Mouse (Mus musculus): Measurements from ENCODE around the gene Slx4ip.

The Slx4ip gene

DNA sequence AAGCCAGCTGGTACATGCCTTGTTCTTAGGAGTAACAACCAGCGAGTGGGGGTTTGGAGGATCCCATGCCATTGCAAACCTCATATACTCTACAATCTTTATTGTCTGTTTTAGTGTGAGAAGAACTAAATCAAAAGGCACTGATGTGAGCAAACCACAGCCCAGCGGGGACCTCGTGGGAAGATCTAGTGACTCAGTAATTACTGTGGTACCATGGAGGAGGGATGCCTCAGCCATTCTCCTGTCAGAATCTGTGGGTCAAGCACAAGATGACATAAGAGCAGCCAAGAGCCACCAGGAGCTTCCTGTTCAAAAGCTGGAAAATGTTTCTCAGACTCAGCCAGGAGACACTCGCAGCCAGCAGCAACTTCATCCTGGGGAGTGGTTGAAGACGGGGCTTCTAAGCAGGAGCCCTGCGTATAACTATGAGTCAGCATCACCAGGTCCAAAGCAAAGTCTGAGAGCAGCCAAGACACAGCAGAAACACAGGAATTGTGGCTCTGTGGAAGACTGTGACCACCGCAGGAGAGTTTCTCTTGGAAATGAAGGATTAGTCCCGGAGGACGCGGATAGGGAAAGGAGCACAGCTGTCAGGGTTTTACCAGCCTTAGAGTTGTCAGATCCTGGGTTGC is 176.6 kb downstream of the Slx4ip start:
- DNase-seq = no peak

DNA sequence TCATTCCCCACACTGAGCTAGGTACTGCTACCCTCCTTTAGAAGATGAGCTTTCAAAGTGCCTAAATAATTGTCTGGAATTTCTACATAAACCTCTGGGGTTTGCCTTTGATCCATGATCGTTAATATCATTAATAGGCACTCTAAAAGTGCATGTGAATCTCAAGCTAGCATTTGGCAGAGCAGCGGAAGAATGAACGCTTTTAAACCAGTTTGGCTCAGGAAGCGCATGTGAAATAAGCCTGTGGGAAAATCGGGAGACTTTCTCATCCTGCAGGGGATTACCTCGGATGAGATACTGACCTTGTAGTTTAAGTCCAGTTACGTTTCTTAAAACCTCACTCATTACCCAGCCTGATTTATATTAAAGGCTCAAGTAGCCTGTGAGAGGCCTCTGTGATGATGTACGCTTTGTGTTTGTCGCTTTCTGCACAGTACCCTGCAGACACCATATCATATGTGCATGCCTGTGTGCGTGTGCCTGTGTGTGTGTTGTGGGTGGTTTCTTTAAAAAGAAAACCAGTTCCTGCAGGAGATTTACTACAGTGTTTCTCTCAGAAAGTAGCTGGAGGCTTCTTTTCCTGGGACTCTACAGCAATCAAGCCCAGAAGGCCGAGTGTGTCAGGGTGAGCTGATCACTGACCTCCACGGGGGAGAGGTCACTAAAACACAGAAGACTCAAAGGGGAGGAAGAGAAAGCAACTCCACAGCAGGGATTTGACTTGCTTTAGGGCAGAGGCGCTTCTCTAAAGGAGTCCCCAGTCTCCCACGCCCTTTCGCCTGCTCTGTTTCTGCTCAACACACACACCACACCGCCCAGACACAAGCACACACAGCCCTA is 182.7 kb downstream of the Slx4ip start:
- DNase-seq = no peak

DNA sequence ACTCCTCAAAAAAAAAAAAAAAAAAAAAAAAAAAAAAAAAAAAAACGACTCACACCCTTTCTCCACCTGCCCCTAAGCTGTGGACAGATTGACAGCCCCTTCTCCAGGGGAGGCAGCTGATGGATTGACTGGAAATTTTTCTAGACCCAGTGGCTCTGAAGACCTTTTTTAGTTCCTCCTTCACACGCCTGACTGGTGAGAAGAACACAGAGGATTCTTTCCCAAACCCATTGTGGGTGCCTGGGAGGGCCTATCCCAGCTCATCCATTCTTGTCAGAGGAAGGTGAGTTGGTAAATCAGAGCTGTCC is 183.2 kb downstream of the Slx4ip start:
- no peak for DNase-seq

DNA sequence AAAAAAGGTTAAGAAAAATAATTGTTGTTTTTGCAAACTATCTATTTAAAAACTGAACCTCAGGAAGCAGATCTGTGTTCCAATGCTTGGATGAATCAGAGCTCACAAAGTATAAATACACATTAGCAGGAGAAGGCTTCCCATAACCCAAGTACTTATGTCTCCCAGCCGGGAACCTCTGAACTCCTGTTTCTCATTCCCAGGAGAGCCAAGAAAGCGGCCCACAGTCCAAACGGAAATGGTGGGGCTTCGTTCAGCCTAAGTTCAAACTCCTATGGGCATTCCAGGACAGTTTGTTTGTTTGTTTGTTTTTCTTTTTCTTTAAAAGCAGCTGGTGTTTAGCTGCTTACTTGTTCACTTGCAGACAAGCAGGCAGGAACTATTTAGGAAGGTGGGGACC is 187.8 kb downstream of the Slx4ip start:
- no peak for DNase-seq

DNA sequence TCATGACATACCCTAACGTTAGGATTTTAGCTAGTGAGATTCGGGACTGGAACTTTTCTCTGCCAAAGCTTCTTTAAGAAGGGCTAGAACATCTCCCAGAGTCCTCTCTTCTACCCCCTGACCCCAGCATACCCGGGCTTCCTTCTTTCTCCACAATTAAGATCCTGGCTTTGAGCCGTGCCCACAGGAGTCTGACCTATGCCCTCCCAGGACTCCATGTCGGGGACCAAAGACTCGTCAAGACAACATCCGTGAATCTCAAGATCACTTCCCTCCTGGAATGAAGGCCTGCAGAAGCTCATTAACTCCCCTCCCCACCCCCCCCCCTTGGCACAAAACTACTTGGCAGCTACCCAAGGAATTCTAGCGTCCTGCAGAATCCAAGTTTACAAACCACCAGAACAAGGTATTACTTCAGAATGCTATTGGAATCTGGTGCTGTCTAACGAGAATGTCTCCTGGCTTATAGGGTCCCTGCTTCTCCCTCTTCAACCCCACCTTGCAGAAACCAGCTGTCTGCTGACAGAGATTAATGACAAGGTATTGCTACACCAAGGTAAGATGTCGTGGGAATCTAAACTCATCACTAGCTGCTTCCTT is 188.8 kb downstream of the Slx4ip start:
- DNase-seq = no peak

DNA sequence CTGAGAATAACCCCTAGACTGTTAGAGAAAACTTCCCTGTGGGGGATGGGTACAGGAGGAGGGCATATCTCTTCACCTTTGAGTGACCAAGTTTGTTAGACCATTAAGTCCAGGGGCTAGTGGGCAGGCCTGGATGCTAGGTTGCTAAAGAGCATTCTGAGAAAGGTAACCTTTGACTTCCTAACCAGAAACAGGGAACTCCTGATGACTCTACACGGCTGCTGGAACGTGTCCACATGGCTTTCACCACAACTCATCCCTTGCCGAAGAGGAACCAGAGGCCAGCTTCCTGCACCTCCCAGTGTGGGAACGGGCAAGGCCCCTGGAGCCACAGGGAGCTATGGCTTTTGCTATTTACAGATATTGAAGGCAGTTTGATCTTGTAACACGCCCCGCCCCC is 189.4 kb downstream of the Slx4ip start:
- DNase-seq = no peak

DNA sequence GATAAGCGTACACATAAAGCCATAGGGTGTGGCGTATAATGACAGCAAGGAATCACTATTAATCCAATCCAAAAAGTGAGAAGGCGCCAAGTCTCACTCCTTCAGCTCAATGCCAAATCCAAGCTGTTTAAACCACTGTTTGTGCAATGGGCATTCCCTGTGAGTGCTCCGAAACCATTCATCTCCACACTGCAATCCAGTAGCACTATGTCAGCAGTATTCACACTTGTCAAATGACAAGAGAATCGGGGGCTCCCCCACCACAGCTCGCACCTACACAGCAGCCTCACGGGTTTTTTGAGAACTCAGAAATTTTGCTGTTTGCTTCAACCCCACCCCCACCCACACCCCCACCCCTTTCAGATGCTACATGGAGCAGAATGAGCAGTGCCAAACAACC is 190.0 kb downstream of the Slx4ip start:
- no peak for DNase-seq

DNA sequence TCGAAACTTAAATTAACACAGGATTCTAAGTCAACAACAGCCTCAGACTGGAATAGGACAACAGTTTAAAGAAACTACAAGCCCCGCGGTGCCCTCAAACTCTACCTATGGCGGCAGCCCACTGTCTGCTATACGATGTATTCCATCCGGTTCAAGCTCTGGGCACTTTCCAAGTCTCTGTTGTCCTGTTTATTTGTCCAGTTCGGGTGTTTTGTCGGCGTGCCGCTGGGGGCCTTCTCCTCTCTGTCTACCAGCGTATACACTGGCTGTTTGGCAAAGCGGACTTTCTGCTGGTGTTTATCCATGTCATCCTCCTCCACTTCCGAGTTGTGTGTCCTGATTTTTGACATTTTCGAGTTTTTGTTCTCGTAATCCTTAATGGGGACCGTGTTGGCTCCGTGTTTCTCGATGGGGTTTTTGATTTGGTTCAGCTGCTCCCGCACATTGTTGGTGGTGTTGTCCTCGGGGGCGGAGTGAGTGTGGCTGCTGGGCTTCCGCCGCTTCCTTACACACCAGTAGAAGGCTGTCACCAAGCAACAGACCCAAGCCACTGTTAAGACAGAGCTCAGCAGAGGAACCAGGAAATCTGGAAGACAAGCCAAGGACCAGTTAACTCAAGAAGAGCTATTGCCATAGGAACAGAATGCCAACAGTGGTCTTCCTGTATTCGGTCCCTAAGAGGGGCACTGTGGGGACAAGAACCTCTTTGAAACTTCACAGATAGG is 192.0 kb downstream of the Slx4ip start:
- DNase-seq = no peak

DNA sequence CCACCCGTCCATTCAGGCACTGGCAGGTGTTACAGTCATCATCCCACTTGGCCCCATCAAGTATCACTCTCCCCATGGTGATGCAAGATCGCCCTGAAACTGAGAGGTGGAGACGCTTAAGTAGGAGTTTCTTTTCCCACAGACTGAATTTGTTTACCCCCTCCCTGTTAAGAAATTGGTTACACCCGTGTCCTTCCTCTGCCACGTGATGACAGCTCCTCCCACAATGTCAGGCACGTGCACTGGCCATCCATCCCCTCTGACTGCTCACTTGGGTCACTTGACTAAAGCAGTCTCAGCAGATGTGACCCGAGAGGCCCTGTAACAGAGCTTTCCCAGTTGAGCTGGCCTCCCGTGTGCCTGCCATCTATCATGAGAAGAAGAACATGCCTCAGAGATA is 194.2 kb downstream of the Slx4ip start:
- no peak for DNase-seq

DNA sequence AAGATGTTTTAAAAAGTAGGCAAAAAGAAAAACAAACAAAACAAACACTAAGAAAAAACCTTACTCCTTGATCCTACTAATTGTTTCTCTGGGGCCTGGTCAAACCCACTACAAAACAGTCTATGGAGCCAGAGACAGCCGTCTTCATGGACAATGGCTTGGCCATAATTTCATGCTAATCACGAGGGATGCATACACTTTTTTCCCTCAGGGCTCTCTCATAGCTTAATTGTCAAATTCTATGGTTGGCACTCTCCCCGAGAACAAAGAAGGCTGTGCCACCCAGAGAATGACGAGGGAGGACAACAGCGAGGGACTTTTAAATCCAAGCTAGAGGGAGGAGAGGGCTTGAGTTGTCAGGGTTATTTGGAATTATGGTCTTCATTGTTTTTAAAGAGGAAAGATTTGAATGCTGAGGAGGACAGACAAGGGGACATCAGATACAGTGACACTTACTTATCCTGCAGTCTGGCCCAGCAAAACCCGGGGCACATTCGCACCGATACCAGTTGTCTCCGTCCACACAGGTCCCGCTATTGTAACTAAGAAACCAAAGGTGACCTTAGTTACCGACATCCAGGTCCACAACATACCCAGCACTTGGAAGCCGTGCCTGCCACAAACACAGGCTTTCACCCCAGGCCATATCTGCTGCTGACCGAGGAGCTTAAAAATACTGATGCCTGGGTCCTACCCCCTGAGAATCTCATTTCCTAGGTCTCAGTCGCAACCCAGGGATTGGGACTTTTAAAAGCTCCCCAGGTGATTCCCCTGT is 195.8 kb downstream of the Slx4ip start:
- DNase-seq = no peak

DNA sequence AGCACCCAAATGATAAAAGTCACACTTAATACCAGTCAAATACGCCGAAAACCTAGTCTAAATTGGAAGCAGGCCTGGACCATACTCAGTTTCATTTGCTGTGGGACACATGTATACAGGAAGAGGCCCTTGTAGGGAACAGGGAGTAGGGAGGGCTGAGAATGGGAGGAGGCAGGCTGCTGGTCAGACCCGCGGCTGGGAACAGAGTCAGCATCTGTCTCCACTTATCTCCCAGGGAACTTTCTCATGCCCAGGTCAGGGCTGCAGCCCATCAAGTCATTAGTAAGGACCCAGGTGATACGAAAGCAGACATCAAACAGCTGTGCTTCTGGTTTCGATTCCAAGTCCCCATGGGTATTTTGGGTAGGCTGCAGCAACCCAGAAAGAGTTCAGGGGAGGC is 196.7 kb downstream of the Slx4ip start:
- no peak for DNase-seq

DNA sequence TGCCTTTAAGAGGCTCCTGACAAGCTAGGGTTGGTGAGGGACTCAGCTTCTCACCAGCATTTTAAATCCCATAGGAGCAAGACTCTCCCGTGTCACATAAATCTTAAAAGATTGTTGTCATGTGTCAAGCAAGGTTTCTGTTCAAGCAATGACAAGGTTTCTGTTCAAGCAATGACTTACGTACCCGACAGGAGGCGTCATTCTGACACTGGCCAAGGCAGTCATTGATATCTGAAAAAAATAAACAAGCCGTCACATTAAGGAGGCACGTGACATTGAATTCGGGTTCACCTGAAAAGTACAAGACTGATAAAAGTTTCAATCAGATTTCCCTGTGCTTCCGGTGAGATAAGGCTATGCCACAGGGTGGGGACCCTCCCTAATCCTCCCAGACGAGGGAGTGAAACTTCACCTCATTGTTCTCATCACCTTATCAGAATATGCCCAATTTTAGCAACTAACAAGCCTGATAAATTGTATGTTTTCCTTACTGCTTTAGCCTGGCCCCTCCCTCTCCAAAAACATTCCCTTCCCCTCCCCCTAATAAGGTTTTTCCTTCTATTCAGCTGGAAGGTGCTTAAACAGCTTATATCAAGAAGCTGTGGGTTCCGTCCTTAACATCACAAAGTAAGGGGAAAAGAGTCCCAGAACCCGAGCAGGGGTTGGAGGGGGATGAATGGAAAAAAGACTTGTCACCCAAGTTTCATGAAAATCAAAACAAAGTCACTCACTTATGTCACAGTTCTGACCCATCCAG is 200.9 kb downstream of the Slx4ip start:
- DNase-seq = no peak

DNA sequence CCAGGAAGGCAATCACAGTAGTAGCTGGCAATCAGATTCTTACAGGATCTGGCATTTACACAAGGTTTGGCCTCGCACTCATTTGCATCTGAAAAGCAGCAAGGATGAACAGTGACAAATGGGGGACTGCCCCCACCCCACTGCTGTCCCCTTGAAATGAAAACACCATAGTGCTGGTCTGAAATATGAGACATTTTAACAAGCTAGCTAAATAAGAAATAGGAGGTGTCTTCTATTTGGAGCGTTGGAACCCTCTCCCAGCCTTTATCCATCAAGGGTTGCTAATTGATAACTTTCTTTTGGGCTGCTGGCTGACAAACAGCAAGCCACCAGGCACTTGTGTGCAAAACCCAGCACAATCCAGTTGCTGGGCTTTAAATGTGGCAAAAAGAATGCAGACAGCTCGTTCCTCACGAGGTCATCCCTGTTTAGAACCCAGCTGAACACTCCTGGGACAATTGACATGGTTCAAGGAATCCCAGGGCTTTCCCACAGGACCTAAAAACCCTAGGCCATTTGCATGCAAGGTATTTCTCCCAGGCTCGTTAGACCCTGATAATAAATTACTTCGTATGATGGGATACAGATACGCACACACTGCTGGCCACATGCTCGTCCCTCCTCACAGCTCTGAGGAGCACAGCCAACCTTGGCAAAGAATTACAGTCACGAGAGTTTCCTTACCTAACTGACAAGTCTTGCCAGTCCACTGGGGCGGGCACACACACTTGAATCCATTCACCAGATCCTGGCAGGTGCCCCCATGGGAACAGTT is 201.7 kb downstream of the Slx4ip start:
- no peak for DNase-seq

DNA sequence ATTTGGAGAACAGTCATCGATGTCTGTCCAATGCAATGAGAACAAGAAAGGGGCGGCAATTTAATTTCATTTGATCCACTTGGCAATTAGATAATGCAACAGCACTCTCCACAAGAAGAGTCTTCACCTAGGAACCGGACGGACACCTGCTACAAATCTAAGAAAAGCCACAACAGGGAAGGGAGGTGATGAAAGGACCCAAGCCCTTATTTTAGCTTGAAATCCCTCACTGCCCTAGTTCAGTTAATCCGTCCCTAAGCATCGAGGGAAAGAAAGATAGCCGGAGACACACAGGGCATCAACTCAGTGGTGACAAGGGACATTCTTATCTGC is 202.2 kb downstream of the Slx4ip start:
- DNase-seq = no peak

DNA sequence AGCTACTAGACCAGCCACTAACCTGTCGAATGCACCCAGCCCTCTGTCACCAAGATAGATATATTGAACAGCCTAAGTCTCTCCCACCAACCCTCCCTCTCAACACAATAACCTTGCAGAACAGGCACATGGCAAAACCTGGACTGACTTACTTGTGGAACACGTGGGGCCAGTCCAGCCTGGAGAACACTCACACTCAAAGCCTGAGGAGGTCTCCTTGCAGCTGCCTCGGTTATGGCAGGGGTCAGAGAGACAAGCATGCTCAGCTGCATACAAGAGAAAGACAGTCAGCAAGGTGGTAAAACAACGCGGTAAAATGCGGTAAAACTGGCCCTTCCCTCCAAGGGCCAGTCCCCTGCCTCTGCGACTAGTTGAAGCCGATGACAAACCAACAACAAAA is 203.3 kb downstream of the Slx4ip start:
- no peak for DNase-seq

DNA sequence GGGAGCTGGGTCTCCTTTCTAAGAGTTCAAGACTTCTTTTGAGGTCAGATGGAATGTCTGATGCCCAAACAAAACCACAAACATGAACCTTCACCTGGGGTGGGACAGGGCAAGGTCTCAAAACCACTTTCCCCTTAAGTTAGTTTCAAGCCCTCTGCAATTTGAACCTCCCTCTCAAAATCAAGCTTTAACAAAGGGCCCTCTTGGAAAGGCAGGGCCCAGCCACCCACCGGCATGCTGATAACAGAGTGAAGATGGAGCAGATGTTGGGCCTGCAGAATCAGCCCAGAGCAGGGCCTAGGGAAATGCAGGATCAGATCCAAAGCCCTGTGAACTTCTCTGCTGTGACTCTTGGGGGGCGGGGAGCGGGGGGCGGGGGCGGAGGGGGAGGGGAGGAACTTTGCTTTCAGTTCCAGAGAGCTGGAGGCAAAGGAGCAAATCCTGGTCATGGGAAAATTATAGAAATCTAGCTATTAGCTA is 206.0 kb downstream of the Slx4ip start:
- no peak for DNase-seq

DNA sequence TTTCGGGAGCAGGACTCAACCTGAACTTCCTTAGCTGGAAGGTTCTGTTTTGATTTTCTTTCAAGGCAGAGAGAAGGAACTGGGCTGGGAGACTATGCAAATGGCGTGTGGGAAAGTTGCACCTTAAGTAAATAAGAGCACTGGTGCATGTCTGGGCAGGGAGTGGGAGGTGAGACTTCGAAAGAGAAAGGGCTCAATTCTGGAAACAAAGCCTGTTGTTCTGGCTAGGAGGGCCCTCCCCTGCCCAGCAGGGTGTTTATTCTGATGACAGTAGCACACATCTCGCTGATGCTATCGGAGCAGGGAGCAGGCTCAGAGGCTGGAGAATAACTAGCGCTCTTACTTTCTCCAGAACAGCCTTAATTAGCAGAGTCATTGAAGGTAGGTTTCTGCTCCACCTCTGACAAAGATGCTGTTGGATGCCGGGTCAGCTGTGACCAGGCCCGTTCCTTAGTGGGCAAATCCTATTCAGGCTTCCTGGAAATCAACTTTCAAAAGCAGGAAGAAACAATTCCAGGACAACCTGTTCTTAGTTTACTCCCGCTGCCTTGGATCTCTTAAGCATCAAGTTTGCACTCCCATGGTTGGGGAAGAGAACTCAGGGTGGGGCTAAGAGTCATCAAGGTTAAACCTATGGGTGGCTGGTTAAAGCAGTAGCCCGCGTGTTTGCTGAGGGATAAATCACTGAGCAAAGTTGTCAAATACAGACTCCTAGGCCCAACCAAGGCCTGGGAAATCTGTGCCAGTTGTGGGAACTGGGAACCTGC is 207.4 kb downstream of the Slx4ip start:
- no peak for DNase-seq

DNA sequence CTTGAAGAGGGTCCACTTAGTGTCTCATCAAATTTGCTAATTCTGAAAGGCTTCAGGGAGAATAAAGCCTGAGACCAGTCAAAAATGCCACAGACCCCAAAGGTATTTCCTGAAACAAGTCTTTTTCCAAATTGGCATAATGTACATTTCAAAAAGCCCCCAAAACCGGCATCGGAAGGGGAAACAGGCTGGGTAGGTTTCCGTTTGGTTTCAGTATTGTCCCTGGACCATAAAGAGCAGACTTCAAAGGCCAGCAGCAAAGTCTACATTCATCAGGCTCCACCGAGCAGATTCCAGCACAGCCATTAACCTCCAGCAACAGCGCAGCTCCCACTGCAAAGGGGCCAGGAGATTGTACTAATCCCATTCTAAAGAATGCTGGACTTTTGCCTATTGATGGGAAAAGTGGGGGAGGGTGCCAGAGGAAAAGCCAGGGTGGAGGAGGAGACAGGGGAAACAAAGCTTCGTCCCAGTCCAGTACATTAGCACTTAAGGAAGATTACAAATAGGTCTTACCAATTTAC is 208.3 kb downstream of the Slx4ip start:
- no peak for DNase-seq

DNA sequence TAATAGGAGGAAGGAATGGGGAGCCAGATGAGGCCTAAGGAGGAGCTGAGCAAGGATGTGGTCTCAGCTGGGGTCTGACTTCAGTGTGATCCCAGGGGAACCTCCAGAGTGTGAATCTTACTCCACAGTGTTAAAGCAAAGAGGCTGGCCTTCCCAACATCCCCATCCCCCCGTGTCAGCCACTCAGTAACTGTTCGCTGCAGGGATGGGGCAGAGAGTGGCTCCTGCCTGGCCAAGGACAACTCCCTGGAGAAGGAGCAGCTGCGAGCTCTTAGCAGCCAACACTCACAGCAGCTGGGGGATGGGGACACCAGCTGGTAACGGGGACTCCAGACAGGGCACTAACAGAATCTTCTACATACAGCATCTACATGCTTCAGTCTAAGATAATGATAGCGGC is 210.1 kb downstream of the Slx4ip start:
- no peak for DNase-seq

DNA sequence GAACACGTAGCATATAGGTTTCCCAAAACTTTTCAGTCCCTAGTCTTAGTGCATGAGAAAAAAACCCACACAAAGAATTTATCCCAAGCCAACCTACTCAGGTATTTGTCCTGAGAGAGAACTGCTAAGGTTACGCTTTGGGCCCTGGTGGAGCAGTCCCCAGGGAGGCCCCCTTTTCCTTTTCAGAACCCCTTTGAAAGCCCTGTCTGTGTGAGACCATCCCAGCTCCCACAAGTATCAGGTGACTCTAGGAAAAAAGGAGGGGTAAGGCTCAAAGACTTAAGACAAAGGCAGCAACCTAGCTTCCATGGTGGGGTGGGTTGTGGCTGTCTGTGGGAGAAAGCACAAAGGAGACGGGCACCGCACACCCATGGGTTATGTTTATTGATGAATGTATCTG is 216.2 kb downstream of the Slx4ip start:
- DNase-seq = no peak
